In the genomic region with DNA sequence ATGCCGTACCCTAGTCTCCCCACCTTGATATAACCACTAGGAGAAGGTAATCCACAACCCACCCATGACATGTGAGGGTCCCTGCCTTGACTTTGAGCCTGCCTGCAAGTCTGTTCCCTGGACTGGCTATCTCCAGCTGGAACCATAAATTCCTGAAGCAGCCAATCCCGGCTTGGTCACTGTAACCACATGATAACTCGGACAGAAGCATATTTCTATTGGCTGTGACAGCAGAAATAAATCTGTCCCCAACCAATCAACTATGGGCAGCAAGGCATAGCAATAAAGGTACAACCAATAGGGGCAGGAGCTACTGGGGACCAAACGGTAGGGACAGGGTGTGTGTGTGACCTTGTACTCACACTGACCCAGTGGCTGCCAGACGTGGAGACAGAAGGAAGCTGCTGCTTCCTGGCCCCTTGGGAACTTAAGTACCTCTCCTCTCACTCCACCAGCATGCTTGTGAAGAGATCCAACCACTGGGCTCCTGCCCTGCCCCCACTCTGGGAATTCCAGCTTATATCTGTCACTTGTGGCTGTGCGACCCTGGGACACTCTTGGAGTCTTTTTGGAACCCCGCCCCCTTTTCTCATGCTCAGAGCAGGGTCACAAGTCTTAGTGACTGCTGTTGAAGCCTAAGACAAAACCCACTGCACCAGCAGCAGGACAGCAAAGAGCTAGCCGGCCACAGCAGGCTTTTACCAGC, we compare ENCODE assay signal across 11 mouse cellular contexts. TPM values are rescaled to one million over a fixed set of nuclear protein-coding genes. Genes with fewer than 3 reads are reported as not detected.
DNase-seq lines count a peak whose midpoint lies in the region; ATAC-seq lines count a peak whose summit lies in the region.
"Had no signal": no experiment of that assay in that cellular context is flagged by ENCODE, and none has a peak within 500 bp of the region (broad histone marks: within the 10 kb centered on the region; RNA-seq: fewer than 3 reads in every experiment).

No protein-coding gene starts in this region.

- H3K36me3 ChIP-seq in hindbrain, embryonic 10.5 days: no peaks in the 10 kb centered on the region
- H3K36me3 ChIP-seq in hindbrain, embryonic 11.5 days (ENCODE audit: control insufficient read depth, insufficient read depth, low read length): no peaks in the 10 kb centered on the region
- no peaks in the 10 kb centered on the region for H3K36me3 ChIP-seq in embryonic facial prominence, embryonic 10.5 days (replicated peaks)
- H3K36me3 ChIP-seq in kidney, embryonic 15.5 days: no peaks in the 10 kb centered on the region
- no peaks in the 10 kb centered on the region for H3K36me3 ChIP-seq in stomach, embryonic 14.5 days (ENCODE audit: control insufficient read depth, insufficient read depth, low read length)
- H3K36me3 ChIP-seq: embryonic facial prominence, embryonic 12.5 days had no signal

- peaks cover 14% of the 10 kb centered on the region for H3K27me3 ChIP-seq in hindbrain, embryonic 10.5 days (ENCODE audit: insufficient read depth, poor library complexity, severe bottlenecking)
- H3K27me3 ChIP-seq in hindbrain, embryonic 11.5 days (ENCODE audit: control insufficient read depth, insufficient read depth, low read length): no peaks in the 10 kb centered on the region
- peaks cover 67% of the 10 kb centered on the region for H3K27me3 ChIP-seq in embryonic facial prominence, embryonic 10.5 days (replicated peaks; ENCODE audit: low read depth, poor library complexity, severe bottlenecking)
- H3K27me3 ChIP-seq in kidney, embryonic 15.5 days: peaks cover 65% of the 10 kb centered on the region
- H3K27me3 ChIP-seq in stomach, embryonic 14.5 days (ENCODE audit: control insufficient read depth, insufficient read depth, low read length): no peaks in the 10 kb centered on the region

- H3K4me3 ChIP-seq in hindbrain, embryonic 10.5 days: no peak overlapping the region
- no peak overlapping the region for H3K4me3 ChIP-seq in hindbrain, embryonic 11.5 days (ENCODE audit: low read depth, low read length)
- H3K4me3 ChIP-seq in embryonic facial prominence, embryonic 10.5 days: no peak overlapping the region
- H3K4me3 ChIP-seq in kidney, embryonic 15.5 days (replicated peaks): no peak overlapping the region
- no peak overlapping the region for H3K4me3 ChIP-seq in stomach, embryonic 14.5 days (ENCODE audit: low read depth, low read length)
- H3K4me3 ChIP-seq: embryonic facial prominence, embryonic 12.5 days had no signal

- WGBS in hindbrain, embryonic 10.5 days: 59% methylated on average over 8 of the region's 8 CpGs
- 59% methylated on average over 8 of the region's 8 CpGs for WGBS in hindbrain, embryonic 11.5 days
- WGBS in embryonic facial prominence, embryonic 10.5 days: 51% methylated on average over 8 of the region's 8 CpGs
- 36% methylated on average over 8 of the region's 8 CpGs for WGBS in kidney, embryonic 15.5 days
- WGBS in stomach, embryonic 14.5 days: 40% methylated on average over 8 of the region's 8 CpGs

- DNase-seq in hindbrain, embryonic 10.5 days (ENCODE audit: low spot score): no peak
- DNase-seq in hindbrain, embryonic 11.5 days (ENCODE audit: low spot score): no peak
- no peak for DNase-seq in embryonic facial prominence, embryonic 10.5 days (ENCODE audit: low spot score)
- no peak for DNase-seq in testis, postnatal 10 days (ENCODE audit: low spot score)
- no peak for DNase-seq in adrenal gland, postnatal 25 days
- DNase-seq: retina, postnatal 1 day had no signal

- H3K9me3 ChIP-seq in hindbrain, embryonic 10.5 days: no peaks in the 10 kb centered on the region
- H3K9me3 ChIP-seq in hindbrain, embryonic 11.5 days (ENCODE audit: control insufficient read depth, low read length): no peaks in the 10 kb centered on the region
- H3K9me3 ChIP-seq in embryonic facial prominence, embryonic 10.5 days: no peaks in the 10 kb centered on the region
- no peaks in the 10 kb centered on the region for H3K9me3 ChIP-seq in kidney, embryonic 15.5 days (replicated peaks)
- H3K9me3 ChIP-seq in stomach, embryonic 14.5 days (ENCODE audit: control insufficient read depth, low read depth, low read length): no peaks in the 10 kb centered on the region
- H3K9me3 ChIP-seq: embryonic facial prominence, embryonic 12.5 days had no signal

- H3K27ac ChIP-seq in hindbrain, embryonic 10.5 days: peak overlapping the region; percentile 42; the same call in 1 of the 2 replicates
- no peak overlapping the region for H3K27ac ChIP-seq in hindbrain, embryonic 11.5 days (ENCODE audit: low read depth, low read length)
- H3K27ac ChIP-seq in embryonic facial prominence, embryonic 10.5 days (replicated peaks): peak overlapping the region; percentile 49
- H3K27ac ChIP-seq in kidney, embryonic 15.5 days: peak overlapping the region; percentile 59
- no peak overlapping the region for H3K27ac ChIP-seq in stomach, embryonic 14.5 days (ENCODE audit: low read length)
- H3K27ac ChIP-seq: embryonic facial prominence, embryonic 12.5 days had no signal

- H3K4me2 ChIP-seq in hindbrain, embryonic 11.5 days (replicated peaks; ENCODE audit: low read depth, low read length): no peak overlapping the region
- no peak overlapping the region for H3K4me2 ChIP-seq in kidney, embryonic 15.5 days
- no peak overlapping the region for H3K4me2 ChIP-seq in stomach, embryonic 14.5 days (replicated peaks; ENCODE audit: low read depth, low read length)
- H3K4me2 ChIP-seq: embryonic facial prominence, embryonic 12.5 days had no signal

- H3K9ac ChIP-seq in hindbrain, embryonic 11.5 days (ENCODE audit: low read depth, low read length): no peak overlapping the region
- H3K9ac ChIP-seq in kidney, embryonic 15.5 days: no peak overlapping the region
- H3K9ac ChIP-seq in stomach, embryonic 14.5 days (replicated peaks; ENCODE audit: low read depth, low read length): no peak overlapping the region
- H3K9ac ChIP-seq: embryonic facial prominence, embryonic 12.5 days had no signal

- peaks cover 29% of the 10 kb centered on the region for H3K4me1 ChIP-seq in hindbrain, embryonic 10.5 days (replicated peaks)
- H3K4me1 ChIP-seq in hindbrain, embryonic 11.5 days (replicated peaks; ENCODE audit: control insufficient read depth, insufficient read depth, low read length): no peaks in the 10 kb centered on the region
- H3K4me1 ChIP-seq in embryonic facial prominence, embryonic 10.5 days: peaks cover 51% of the 10 kb centered on the region
- peaks cover 56% of the 10 kb centered on the region for H3K4me1 ChIP-seq in kidney, embryonic 15.5 days
- H3K4me1 ChIP-seq in stomach, embryonic 14.5 days (ENCODE audit: control insufficient read depth, insufficient read depth, low read length): peaks cover 15% of the 10 kb centered on the region; the same call in 1 of the 2 replicates

- ATAC-seq in hindbrain, embryonic 11.5 days (ENCODE audit: low FRiP score): no peak
- peak; percentile 69 for ATAC-seq in kidney, embryonic 15.5 days (replicated peaks; ENCODE audit: low FRiP score)
- ATAC-seq in stomach, embryonic 14.5 days (ENCODE audit: insufficient number of reproducible peaks, insufficient read depth, low FRiP score, low read depth): peak; percentile 38; the same call in 1 of the 2 replicates
- ATAC-seq: hindbrain, embryonic 16.5 days had no signal

RNA-seq across cellular contexts. Expression of gene Ttc34, which starts 51.8 kb away (rescaled TPM):
- polyA plus RNA-seq in hindbrain, embryonic 10.5 days (2016; fragmentation: Nextera tagmentation; extraction: Ambion mirVana): 0.65 and 0.68 TPM in 2 replicates
- polyA plus RNA-seq in hindbrain, embryonic 11.5 days (2014; fragmentation: Nextera tagmentation; extraction: Ambion mirVana): 0.09 and 0.32 TPM in 2 replicates
- 0.25 and 0.45 TPM in 2 replicates for polyA plus RNA-seq in embryonic facial prominence, embryonic 10.5 days (2016; fragmentation: Nextera tagmentation; extraction: Ambion mirVana)
- 0.18 and 0.99 TPM in 2 replicates for polyA plus RNA-seq in kidney, embryonic 15.5 days (2015; fragmentation: Nextera tagmentation; extraction: Ambion mirVana)
- polyA plus RNA-seq in stomach, embryonic 14.5 days (2014; fragmentation: Nextera tagmentation; extraction: Ambion mirVana): 0.29 and 0.55 TPM in 2 replicates
- total RNA-seq in adrenal gland, postnatal 25 days (2021): 0.52 TPM in 1 of 2 replicates, not detected in the other
- polyA plus RNA-seq: liver, embryonic 16.5 days had no signal

Comparison
In these comparisons a context has a peak if more than half of its experiments do, and no peak if none do; other contexts are left out.
1. H3K27ac ChIP-seq: peak in hindbrain, embryonic 10.5 days (single experiment), embryonic facial prominence, embryonic 10.5 days (single experiment) and kidney, embryonic 15.5 days (single experiment); none in hindbrain, embryonic 11.5 days (single experiment) and stomach, embryonic 14.5 days (single experiment).